Mouse (Mus musculus) intestine, embryonic 14.5 days (tissue): ENCODE measurements around the gene Emp2. TPM values are rescaled to one million over a fixed set of nuclear protein-coding genes. Genes with fewer than 3 reads are reported as not detected.

ENCODE experiments used
- ATAC-seq: fragments of 200-750 bp; cut with Nextera tagmentation; replicated peaks from 2 replicates; pipeline ENCODE4 v1.8.0; 2017; ENCODE audit warnings: low read depth, moderate number of reproducible peaks, moderate TSS enrichment, moderate library complexity; ENCODE audit not compliant: low FRiP score, low TSS enrichment
- DNase-seq: peaks from one replicate; pipeline ENCODE4 v3.0.0-alpha.2; 2018; ENCODE audit warnings: low spot score
- H3K27ac ChIP-seq: fragments of 300-500 bp; sonication (generic); 2 replicates; pipeline ENCODE4 v1.5.1; 2014; ENCODE audit warnings: low read depth, mild to moderate bottlenecking, control low read depth
- H3K27me3 ChIP-seq: fragments of 300-500 bp; sonication (generic); replicated peaks from 2 replicates; pipeline ENCODE4 v1.6.1; 2014; ENCODE audit warnings: low read length, control low read depth; ENCODE audit not compliant: control insufficient read depth, insufficient read depth
- H3K36me3 ChIP-seq: fragments of 300-500 bp; sonication (generic); 2 replicates; pipeline ENCODE4 v1.6.1; 2014; ENCODE audit warnings: low read length, control low read depth; ENCODE audit not compliant: control insufficient read depth, insufficient read depth
- H3K4me1 ChIP-seq: fragments of 300-500 bp; sonication (generic); replicated peaks from 2 replicates; pipeline ENCODE4 v1.6.1; 2014; ENCODE audit warnings: low read length, control low read depth, mixed read lengths; ENCODE audit not compliant: control insufficient read depth, insufficient read depth
- H3K4me2 ChIP-seq: fragments of 300-500 bp; sonication (generic); 2 replicates; pipeline ENCODE4 v1.6.1; 2014; ENCODE audit warnings: low read length
- H3K4me3 ChIP-seq: fragments of 300-500 bp; sonication (generic); 2 replicates; pipeline ENCODE4 v1.5.1; 2014; ENCODE audit warnings: low read depth, low read length, control low read depth, mixed read lengths
- H3K9ac ChIP-seq: fragments of 300-500 bp; sonication (generic); 2 replicates; pipeline ENCODE4 v1.6.1; 2014; ENCODE audit warnings: mild to moderate bottlenecking, low read length
- H3K9me3 ChIP-seq: fragments of 300-500 bp; sonication (generic); 2 replicates; pipeline ENCODE4 v1.6.1; 2016; ENCODE audit warnings: low read length, control low read depth; ENCODE audit not compliant: control insufficient read depth
- WGBS: fragments of 180-500 bp; shearing (Covaris S2); extraction: QIAGEN DNeasy Blood & Tissue Kit; methylation state at CpG from one replicate; pipeline ENCODE4 v1.1.7; 2014; 5-methylcytosine and 5-hydroxymethylcytosine counted together
- polyA plus RNA-seq: library from polyadenylated mRNA; unstranded; fragments of >200 nt; fragmentation: Nextera tagmentation; extraction: Ambion mirVana; gene quantifications from 2 replicates; pipeline ENCODE4 v1.2.1, GENCODE M21; 2014

Gene Emp2
- polyA plus RNA-seq, 1 experiment from 2014 or later: 21.4 TPM

- H3K9ac ChIP-seq: no peak overlapping the region
- no peaks in the 10 kb centered on the region for H3K36me3 ChIP-seq
- H3K4me3 ChIP-seq: no peak overlapping the region
- WGBS: 80% methylated on average over 7 of the region's 7 CpGs
- ATAC-seq (no peak), DNase-seq (no peak)
- H3K9me3 ChIP-seq: no peaks in the 10 kb centered on the region
- H3K4me2 ChIP-seq: no peak overlapping the region
- peaks cover 11% of the 10 kb centered on the region for H3K4me1 ChIP-seq
- H3K27me3 ChIP-seq: no peaks in the 10 kb centered on the region
- H3K27ac ChIP-seq: no peak overlapping the region
These were observed 33.8 kb upstream of the Emp2 start for GRCm38 (mm10) chr16:10347551-10347950.

GRCm38 (mm10) chr16:10341110-10341509 lies 27.3 kb upstream of the Emp2 start:
- 74% methylated on average over 4 of the region's 4 CpGs for WGBS
- no peak overlapping the region for H3K4me2 ChIP-seq
- no peak overlapping the region for H3K27ac ChIP-seq
- no peaks in the 10 kb centered on the region for H3K36me3 ChIP-seq
- H3K4me1 ChIP-seq: no peaks in the 10 kb centered on the region
- ATAC-seq (no peak), DNase-seq (no peak)
- H3K9me3 ChIP-seq: 0 out of 2 replicates have a peak, but pooled peaks cover 3% of the 10 kb centered on the region
- no peaks in the 10 kb centered on the region for H3K27me3 ChIP-seq
- H3K9ac ChIP-seq: no peak overlapping the region
- H3K4me3 ChIP-seq: no peak overlapping the region

- no peak for ATAC-seq
- 0 out of 2 replicates have a peak, but pooled peaks cover 3% of the 10 kb centered on the region for H3K9me3 ChIP-seq
- no peak overlapping the region for H3K4me3 ChIP-seq
- H3K36me3 ChIP-seq: no peaks in the 10 kb centered on the region
- no peak overlapping the region for H3K27ac ChIP-seq
- 92% methylated on average over 10 of the region's 10 CpGs for WGBS
- no peak for DNase-seq
- H3K9ac ChIP-seq: no peak overlapping the region
- no peak overlapping the region for H3K4me2 ChIP-seq
- no peaks in the 10 kb centered on the region for H3K4me1 ChIP-seq
- H3K27me3 ChIP-seq: no peaks in the 10 kb centered on the region
These were observed 26.2 kb upstream of the Emp2 start for GRCm38 (mm10) chr16:10339930-10340329.

GRCm38 (mm10) chr16:10338601-10339000 lies 24.8 kb upstream of the Emp2 start:
- ATAC-seq (no peak), DNase-seq (no peak)
- WGBS: 85% methylated on average over 5 of the region's 5 CpGs
- H3K27me3 ChIP-seq: no peaks in the 10 kb centered on the region
- no peak overlapping the region for H3K4me2 ChIP-seq
- H3K4me1 ChIP-seq: no peaks in the 10 kb centered on the region
- no peak overlapping the region for H3K9ac ChIP-seq
- no peak overlapping the region for H3K27ac ChIP-seq
- no peak overlapping the region for H3K4me3 ChIP-seq
- no peaks in the 10 kb centered on the region for H3K36me3 ChIP-seq
- H3K9me3 ChIP-seq: 0 out of 2 replicates have a peak, but pooled peaks cover 3% of the 10 kb centered on the region

- DNase-seq (no peak), ATAC-seq (0 out of 2 replicates have a peak, but pooled peaks have one; percentile 55)
- H3K27me3 ChIP-seq: no peaks in the 10 kb centered on the region
- H3K4me3 ChIP-seq: no peak overlapping the region
- H3K4me2 ChIP-seq: no peak overlapping the region
- H3K4me1 ChIP-seq: no peaks in the 10 kb centered on the region
- no peaks in the 10 kb centered on the region for H3K36me3 ChIP-seq
- WGBS: 61% methylated on average over 13 of the region's 13 CpGs
- H3K9me3 ChIP-seq: 0 out of 2 replicates have a peak, but pooled peaks cover 3% of the 10 kb centered on the region
- no peak overlapping the region for H3K27ac ChIP-seq
- H3K9ac ChIP-seq: no peak overlapping the region
These were observed 23.8 kb upstream of the Emp2 start for GRCm38 (mm10) chr16:10337422-10338197.

- Histone ChIP-seq H3K9ac (no peak overlapping the region), H3K9me3 (0 out of 2 replicates have a peak, but pooled peaks cover 3% of the 10 kb centered on the region), H3K4me3 (no peak overlapping the region), H3K4me2 (no peak overlapping the region), H3K4me1 (no peaks in the 10 kb centered on the region), H3K27ac (no peak overlapping the region), H3K36me3 (no peaks in the 10 kb centered on the region), H3K27me3 (no peaks in the 10 kb centered on the region)
- WGBS: 88% methylated on average over 19 of the region's 19 CpGs
- ATAC-seq (no peak), DNase-seq (no peak)
These were observed 23.0 kb upstream of the Emp2 start for GRCm38 (mm10) chr16:10336454-10337421.

GRCm38 (mm10) chr16:10335953-10336352 lies 22.2 kb upstream of the Emp2 start:
- Histone ChIP-seq H3K27me3 (no peaks in the 10 kb centered on the region), H3K9ac (no peak overlapping the region), H3K4me3 (no peak overlapping the region), H3K9me3 (0 out of 2 replicates have a peak, but pooled peaks cover 3% of the 10 kb centered on the region), H3K36me3 (no peaks in the 10 kb centered on the region), H3K4me2 (no peak overlapping the region), H3K4me1 (no peaks in the 10 kb centered on the region), H3K27ac (no peak overlapping the region)
- DNase-seq: no peak
- WGBS: 86% methylated on average over 2 of the region's 2 CpGs
- ATAC-seq: no peak

- Histone ChIP-seq H3K9me3 (no peaks in the 10 kb centered on the region), H3K4me1 (0 out of 2 replicates have a peak, but pooled peaks cover 4% of the 10 kb centered on the region), H3K9ac (no peak overlapping the region), H3K4me3 (no peak overlapping the region), H3K4me2 (no peak overlapping the region), H3K27ac (no peak overlapping the region), H3K36me3 (no peaks in the 10 kb centered on the region), H3K27me3 (no peaks in the 10 kb centered on the region)
- WGBS: 24% methylated on average over 7 of the region's 7 CpGs
- ATAC-seq: no peak
- DNase-seq: no peak
These were observed 19.0 kb upstream of the Emp2 start for GRCm38 (mm10) chr16:10332732-10333131.
